Mouse (Mus musculus) hematopoietic multipotent progenitor cell, adult 10-12 weeks (in vitro differentiated cells): ENCODE measurements around the gene Nelfcd. TPM values are rescaled to one million over a fixed set of nuclear protein-coding genes. Genes with fewer than 3 reads are reported as not detected.

Experiments used
- polyA plus RNA-seq: library from polyadenylated mRNA; stranded (reverse); fragments of >175 nt; gene quantifications from 2 replicates; pipeline ENCODE4 v1.2.3, GENCODE M21; 2012; ENCODE audit warnings: low replicate concordance

The Nelfcd gene
- 33.2 and 48.2 TPM in 2 replicates for polyA plus RNA-seq

DNA sequence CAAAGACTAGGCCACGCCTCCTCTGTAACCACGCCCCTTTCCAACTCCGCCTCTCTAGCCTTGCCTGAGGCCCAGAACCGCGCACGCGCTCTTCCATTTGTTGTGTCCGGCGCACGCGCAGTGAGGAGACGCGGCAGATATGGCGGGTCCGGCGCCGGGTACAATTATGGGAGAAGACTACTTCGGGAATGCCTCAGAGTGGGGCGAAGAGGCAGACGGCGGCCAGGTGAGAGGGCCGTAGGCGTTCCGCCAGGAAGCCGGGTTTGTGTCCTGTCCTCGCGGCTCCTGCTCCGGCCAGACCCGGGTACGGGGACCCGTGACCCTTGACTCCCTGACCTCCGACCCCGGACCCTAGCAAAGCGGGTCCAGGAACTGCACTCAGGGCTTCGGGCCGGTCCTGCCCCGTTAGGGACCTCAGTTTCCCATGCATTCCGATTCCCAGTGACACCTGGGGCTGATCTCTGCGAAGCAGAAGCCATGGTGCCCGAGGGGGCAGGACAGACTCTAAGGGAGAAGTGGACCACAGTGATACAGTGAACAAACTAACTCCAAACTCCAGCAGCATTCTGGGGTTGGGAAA, at the start of gene Nelfcd:
TSS of gene Nelfcd (plus strand) at position 74 of the 580 bp plus-strand sequence.

DNA sequence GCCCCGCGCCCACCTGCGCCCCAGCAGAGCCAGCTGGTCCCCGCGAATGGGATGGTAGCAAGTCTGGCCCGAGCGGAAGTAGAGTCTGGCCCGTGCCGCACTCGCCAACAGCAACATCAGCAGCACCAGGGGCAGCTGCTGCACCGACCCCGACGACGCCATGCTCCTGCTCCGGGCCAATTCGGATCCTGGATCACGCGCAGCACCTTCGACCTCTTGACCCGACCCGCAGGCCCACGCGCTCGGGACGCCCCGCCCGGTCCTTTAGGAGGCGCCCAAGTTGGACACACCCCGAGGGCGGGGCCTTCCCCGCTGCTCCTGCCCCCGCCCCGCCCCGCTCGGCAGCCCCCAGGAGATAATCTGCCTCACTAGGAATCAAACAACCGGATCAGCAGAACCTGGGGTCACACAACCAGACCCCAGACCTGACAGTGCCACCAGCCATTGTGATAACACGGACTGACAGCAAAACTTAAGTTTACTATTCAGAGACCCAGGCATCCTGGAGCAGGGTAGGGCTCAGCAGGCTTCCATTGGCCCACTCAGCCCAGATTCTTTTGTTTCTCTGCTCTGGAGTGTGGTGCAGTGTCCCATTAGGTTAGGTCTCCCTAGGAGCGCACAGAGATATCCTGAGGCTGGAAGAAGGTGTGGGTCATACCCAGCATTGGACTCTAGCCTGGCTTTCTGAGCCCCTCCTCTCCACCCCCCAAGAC, 23.3 kb downstream of the Nelfcd start, which contains the start of gene Ctsz:
TSS of gene Ctsz (minus strand) at position 303 of the 713 bp plus-strand sequence.

DNA sequence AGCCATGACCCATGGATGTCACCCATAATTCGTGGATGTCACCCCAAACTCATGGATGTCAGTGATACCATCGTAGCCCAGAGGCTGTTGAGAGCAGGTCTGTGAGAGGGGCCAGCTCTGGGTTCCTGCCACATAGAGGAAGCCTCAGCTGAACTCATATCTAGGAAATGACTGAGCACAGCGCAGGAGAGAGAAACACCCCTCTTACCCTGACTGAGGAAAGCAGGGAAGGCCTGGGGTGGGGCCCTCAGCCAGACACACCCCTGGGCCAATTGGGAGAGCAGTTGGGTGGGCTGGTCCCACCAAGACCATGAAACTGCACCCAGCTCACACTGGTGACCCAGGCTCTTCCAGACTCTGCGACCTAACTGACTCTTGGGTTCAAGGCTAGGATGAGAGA, 34.7 kb downstream of the Nelfcd start, which contains the start of gene Tubb1:
TSS of gene Tubb1 (plus strand) at position 343 of the 400 bp plus-strand sequence.

GRCm38 (mm10) chr2:174463789-174464523, 48.4 kb downstream of the Nelfcd start, which contains the start of gene Atp5e:
TSS of gene Atp5e (minus strand) at chr2:174464105.

GRCm38 (mm10) chr2:174472818-174473549, 57.4 kb downstream of the Nelfcd start, which contains the start of gene Prelid3b:
TSS of gene Prelid3b (minus strand) at chr2:174473081.

Other genes with a start within 250 kb of the Nelfcd start
- gene Gnas, start 131.5 kb upstream of the Nelfcd start, polyA plus RNA-seq: 454 and 603 TPM in 2 replicates
- gene Gm20721, start 69.1 kb upstream of the Nelfcd start, polyA plus RNA-seq: 0.41 and 0.44 TPM in 2 replicates
- gene Ctsz, start 23.2 kb downstream of the Nelfcd start, polyA plus RNA-seq: 162 and 239 TPM in 2 replicates
- gene Tubb1, start 34.9 kb downstream of the Nelfcd start, polyA plus RNA-seq: 0.31 and 0.71 TPM in 2 replicates
- 54.2 and 173 TPM in 2 replicates for gene Atp5e, start 48.3 kb downstream of the Nelfcd start, polyA plus RNA-seq
- 10.8 and 26.3 TPM in 2 replicates for gene Prelid3b, start 57.3 kb downstream of the Nelfcd start, polyA plus RNA-seq
- 13.1 and 19.6 TPM in 2 replicates for gene Zfp831, start 227.7 kb downstream of the Nelfcd start, polyA plus RNA-seq